9 mouse cellular contexts compared by ENCODE assay signal in genomic region chr14:18226181-18226580, GRCm38 (mm10). TPM values are rescaled to one million over a fixed set of nuclear protein-coding genes. Genes with fewer than 3 reads are reported as not detected.
DNase-seq lines count a peak whose midpoint lies in the region; ATAC-seq and TF ChIP-seq lines count a peak whose summit lies in the region.
"Not testable (repeated sequence)": the region's sequence is repeated elsewhere in the genome, so short reads cannot be mapped to it uniquely, and the experiment has no call there.
"Had no signal": no experiment of that assay in that cellular context is flagged by ENCODE, and none has a peak within 500 bp of the region (broad histone marks: within the 10 kb centered on the region; RNA-seq: fewer than 3 reads in every experiment).

No protein-coding gene starts in this region.

- TF ChIP-seq EP300 in heart, adult 2 months (IDR thresholded peaks at IDR 0.05; ENCODE audit: insufficient read depth, low read depth, low read length): not testable (repeated sequence)

- H3K4me3 ChIP-seq in heart, adult 2 months: not testable (repeated sequence)
- H3K4me3 ChIP-seq in midbrain, embryonic 16.5 days (ENCODE audit: low read depth, low read length): peak overlapping the region; percentile 7; the same call in 1 of the 2 replicates

- H3K9me3 ChIP-seq in midbrain, embryonic 16.5 days (replicated peaks; ENCODE audit: control insufficient read depth, low read length, poor library complexity, severe bottlenecking): not testable (repeated sequence)

- H3K27ac ChIP-seq in heart, adult 2 months; midbrain, embryonic 16.5 days (ENCODE audit: low read length): not testable (repeated sequence)

- DNase-seq in adrenal gland, adult 2 months: peak; percentile 30
- peak; percentile 48 for DNase-seq in cerebellum, adult 8-10 months
- DNase-seq in cerebellum, postnatal 36 days: peak; percentile 32 to 51
- peak in 1 of 2 experiments; percentile 28 for DNase-seq in heart, adult 2 months
- peak; percentile 26 for DNase-seq in heart, postnatal 4 days
- peak; percentile 59 for DNase-seq in kidney, adult 11 months
- DNase-seq in kidney, postnatal 36 days: peak; percentile 52 to 53

- peak overlapping the region; percentile 36; the same call in 1 of the 2 replicates for H3K4me2 ChIP-seq in midbrain, embryonic 16.5 days (ENCODE audit: low read length)

- not testable (repeated sequence) for H3K27me3 ChIP-seq in heart, adult 2 months (ENCODE audit: control insufficient read depth, insufficient read depth, low read length); midbrain, embryonic 16.5 days (ENCODE audit: control insufficient read depth, insufficient read depth, low read depth, low read length)

- ATAC-seq in midbrain, embryonic 16.5 days: not testable (repeated sequence)

- H3K4me1 ChIP-seq in heart, adult 2 months (ENCODE audit: control insufficient read depth, insufficient read depth, low read length); midbrain, embryonic 16.5 days (ENCODE audit: control insufficient read depth, insufficient read depth, low read length): not testable (repeated sequence)

- H3K79me2 ChIP-seq in heart, adult 2 months (replicated peaks; ENCODE audit: control insufficient read depth, insufficient read depth, low read length): peaks cover 15% of the 10 kb centered on the region

- intact Hi-C loops in heart, adult 2 months (cut with DNase I): not testable (repeated sequence)

- TF ChIP-seq CTCF in heart, adult 2 months (IDR thresholded peaks at IDR 0.05): not testable (repeated sequence)

- 0 out of 2 replicates have a peak overlapping the region, but pooled peaks have one; percentile 38 for H3K9ac ChIP-seq in heart, adult 2 months (ENCODE audit: low read depth, low read length)
- H3K9ac ChIP-seq in midbrain, embryonic 16.5 days (ENCODE audit: low read depth, low read length): not testable (repeated sequence)

- H3K36me3 ChIP-seq in heart, adult 2 months (ENCODE audit: control insufficient read depth, insufficient read depth, low read length): peaks cover 14% of the 10 kb centered on the region
- H3K36me3 ChIP-seq in midbrain, embryonic 16.5 days (ENCODE audit: control insufficient read depth, insufficient read depth, low read length): not testable (repeated sequence)

- not testable (repeated sequence) for TF ChIP-seq POLR2A in heart, adult 2 months (IDR thresholded peaks at IDR 0.05; ENCODE audit: insufficient read depth, low read depth, low read length)

- 42% methylated on average over 11 of the region's 11 CpGs for WGBS in heart, adult 2 months
- 46% methylated on average over 11 of the region's 11 CpGs for WGBS in midbrain, embryonic 16.5 days

RNA-seq across cellular contexts. Expression of gene Nr1d2, which starts 12.7 kb away (rescaled TPM):
- 10 to 100 TPM; 37.0 to 82.4 TPM for total RNA-seq in adrenal gland, adult 2 months (2021)
- polyA plus RNA-seq in adrenal gland, adult 2 months (2012; rRNA removed): 65.7 and 78.2 TPM in 2 replicates
- total RNA-seq in heart, adult 2 months (2021): 100 to 1,000 TPM in 1 of 2 experiments, 10 to 100 TPM in 1; 32.3 to 104 TPM
- 17.3 and 27.4 TPM in 2 replicates for polyA plus RNA-seq in heart, adult 2 months (2012; rRNA removed)
- total RNA-seq in heart, postnatal 4 days (2021): 10 to 100 TPM; 36.3 to 39.3 TPM
- 5.3 and 6.2 TPM in 2 replicates for polyA plus RNA-seq in midbrain, embryonic 16.5 days (2015; fragmentation: Nextera tagmentation; extraction: Ambion mirVana)
- polyA plus RNA-seq: erythroblast, embryonic 14.5 days had no signal

RNA-seq across cellular contexts. Expression of gene Nkiras1, which starts 44.8 kb away (rescaled TPM):
- total RNA-seq in adrenal gland, adult 2 months (2021): 10 to 100 TPM; 24.7 to 26.7 TPM
- polyA plus RNA-seq in adrenal gland, adult 2 months (2012; rRNA removed): 0.79 and 0.90 TPM in 2 replicates
- total RNA-seq in heart, adult 2 months (2021): 10 to 100 TPM; 31.5 to 35.9 TPM
- polyA plus RNA-seq in heart, adult 2 months (2012; rRNA removed): 12.7 and 18.8 TPM in 2 replicates
- total RNA-seq in heart, postnatal 4 days (2021): 10 to 100 TPM; 20.0 to 22.3 TPM
- polyA plus RNA-seq in midbrain, embryonic 16.5 days (2015; fragmentation: Nextera tagmentation; extraction: Ambion mirVana): 49.7 and 50.9 TPM in 2 replicates

RNA-seq across cellular contexts. Expression of gene Rpl15, which starts 45.0 kb away (rescaled TPM):
- 100 to 1,000 TPM; 734 to 830 TPM for total RNA-seq in adrenal gland, adult 2 months (2021)
- polyA plus RNA-seq in adrenal gland, adult 2 months (2012; rRNA removed): 76.9 and 101 TPM in 2 replicates
- total RNA-seq in heart, adult 2 months (2021): 100 to 1,000 TPM; 499 to 586 TPM
- 160 and 269 TPM in 2 replicates for polyA plus RNA-seq in heart, adult 2 months (2012; rRNA removed)
- total RNA-seq in heart, postnatal 4 days (2021): 1,000 to 10,000 TPM in 1 of 2 experiments, 100 to 1,000 TPM in 1; 916 to 1,021 TPM
- 261 and 284 TPM in 2 replicates for polyA plus RNA-seq in midbrain, embryonic 16.5 days (2015; fragmentation: Nextera tagmentation; extraction: Ambion mirVana)
